Mouse (Mus musculus) heart, adult 18-20 months (tissue): ENCODE measurements around the gene Sorcs1. TPM values are rescaled to one million over a fixed set of nuclear protein-coding genes. Genes with fewer than 3 reads are reported as not detected.

Source experiments
- DNase-seq, 2 experiments: peaks; one replicate each; pipeline ENCODE4 v3.0.0; 2021 to 2022; ENCODE audit warnings: mixed read lengths in 1 of 2
- long read RNA-seq, 2 experiments: library from polyadenylated mRNA; stranded (forward); transcript quantifications; one replicate each; pipeline ENCODE4 v2.0.0; 2021
- total RNA-seq, 2 experiments: library from RNA; stranded (reverse); gene quantifications; 2 replicates each; pipeline ENCODE4 v1.2.3; 2021

Sorcs1 gene
- under 1 TPM in 1 of 2 experiments, not detected in 1; 0.33 TPM for total RNA-seq
- long read RNA-seq, experiment 1 = 0 reads
- long read RNA-seq, experiment 2 = 0 reads

DNA sequence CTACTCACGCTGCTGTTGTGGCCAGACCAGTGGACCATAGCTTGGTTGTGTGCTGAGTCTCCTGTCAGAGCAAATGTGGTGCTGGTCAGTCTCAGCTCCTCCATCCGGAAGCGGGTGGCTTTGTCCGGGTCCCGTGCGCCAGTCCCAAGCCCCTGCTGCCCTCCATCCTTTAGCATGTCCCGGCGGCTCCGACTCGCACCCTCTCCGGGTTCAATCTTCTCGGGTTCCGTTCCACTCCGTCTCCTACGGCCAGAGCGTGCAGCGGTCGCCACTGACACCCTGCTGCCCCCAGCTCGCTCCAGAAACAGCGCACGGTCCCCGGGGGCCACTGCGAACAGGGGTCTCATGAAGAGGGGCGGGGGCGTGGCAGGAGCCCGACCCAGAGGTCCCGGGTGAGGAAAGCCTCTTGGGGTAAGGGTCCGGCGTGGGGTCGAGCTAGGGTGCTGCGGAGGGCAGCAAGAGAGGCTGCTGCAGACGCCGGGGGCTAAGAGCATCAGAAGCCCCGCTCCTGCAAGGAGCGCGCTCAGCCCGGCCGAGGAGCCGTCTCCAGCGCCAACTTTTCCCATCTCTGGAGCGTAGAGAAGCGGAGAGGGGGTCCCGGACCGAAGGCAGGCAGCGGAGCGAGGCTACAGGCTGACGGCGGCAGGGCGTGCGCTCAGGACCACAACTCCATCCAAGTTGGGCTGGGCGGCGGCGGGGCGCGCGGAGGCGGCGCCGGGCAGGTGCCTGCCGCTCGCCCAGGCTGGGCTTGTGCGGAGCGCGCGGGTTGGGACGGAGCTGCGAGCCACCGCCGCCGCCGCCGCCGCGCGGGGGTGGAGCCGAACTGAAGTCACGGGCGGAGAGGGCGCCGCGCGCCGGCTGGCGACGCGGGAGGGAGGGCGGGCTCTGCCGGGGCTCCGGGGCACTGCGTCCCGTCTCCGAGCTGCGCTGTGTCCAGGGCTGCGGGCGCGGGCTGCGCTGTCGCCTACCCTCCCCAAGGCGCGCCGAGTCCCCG is at the start of gene Sorcs1:
Sorcs1 (minus strand) TSS at position 744 of the 994 bp plus-strand sequence.
- peak in 1 of 2 experiments; percentile 5 for DNase-seq

DNA sequence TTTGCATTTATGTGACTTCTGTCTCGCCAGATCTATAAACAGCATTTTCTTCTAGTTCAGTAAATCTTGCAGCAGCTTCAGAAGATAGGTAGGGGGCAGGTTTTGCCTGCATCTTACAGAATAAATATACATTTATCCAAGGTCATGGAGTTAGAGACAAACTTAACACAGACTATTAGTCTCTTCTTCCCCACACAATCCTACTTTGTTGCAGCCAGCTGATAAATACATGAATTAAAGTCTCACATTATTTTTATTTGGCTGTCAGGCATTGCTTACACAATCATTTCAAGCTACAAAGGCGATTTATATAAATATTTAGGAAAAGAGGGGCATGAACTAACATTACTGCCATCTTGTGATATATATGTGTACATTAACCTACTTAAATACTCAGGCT is 4.8 kb upstream of the Sorcs1 start:
- DNase-seq = no peak

DNA sequence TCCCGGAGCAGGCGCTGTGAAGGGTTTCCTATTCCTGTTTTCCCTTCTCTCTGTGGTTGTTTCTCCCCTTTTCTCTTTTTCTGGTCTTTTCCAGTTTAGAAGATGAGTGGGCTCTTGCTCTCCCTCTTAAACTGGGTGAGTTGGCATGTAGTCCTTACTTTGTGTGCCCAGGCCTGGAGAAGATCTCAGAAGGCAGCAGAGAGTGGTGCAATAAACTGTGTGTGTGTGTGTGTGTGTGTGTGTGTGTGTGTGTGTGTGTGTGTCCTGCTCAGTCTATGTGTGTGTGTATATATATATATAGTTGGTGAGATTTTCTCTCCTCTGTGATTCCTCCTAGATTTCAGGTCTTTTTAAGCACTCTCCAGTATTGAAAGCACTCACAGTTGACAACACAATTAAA is 500 bp upstream of the Sorcs1 start:
- DNase-seq = no peak

DNA sequence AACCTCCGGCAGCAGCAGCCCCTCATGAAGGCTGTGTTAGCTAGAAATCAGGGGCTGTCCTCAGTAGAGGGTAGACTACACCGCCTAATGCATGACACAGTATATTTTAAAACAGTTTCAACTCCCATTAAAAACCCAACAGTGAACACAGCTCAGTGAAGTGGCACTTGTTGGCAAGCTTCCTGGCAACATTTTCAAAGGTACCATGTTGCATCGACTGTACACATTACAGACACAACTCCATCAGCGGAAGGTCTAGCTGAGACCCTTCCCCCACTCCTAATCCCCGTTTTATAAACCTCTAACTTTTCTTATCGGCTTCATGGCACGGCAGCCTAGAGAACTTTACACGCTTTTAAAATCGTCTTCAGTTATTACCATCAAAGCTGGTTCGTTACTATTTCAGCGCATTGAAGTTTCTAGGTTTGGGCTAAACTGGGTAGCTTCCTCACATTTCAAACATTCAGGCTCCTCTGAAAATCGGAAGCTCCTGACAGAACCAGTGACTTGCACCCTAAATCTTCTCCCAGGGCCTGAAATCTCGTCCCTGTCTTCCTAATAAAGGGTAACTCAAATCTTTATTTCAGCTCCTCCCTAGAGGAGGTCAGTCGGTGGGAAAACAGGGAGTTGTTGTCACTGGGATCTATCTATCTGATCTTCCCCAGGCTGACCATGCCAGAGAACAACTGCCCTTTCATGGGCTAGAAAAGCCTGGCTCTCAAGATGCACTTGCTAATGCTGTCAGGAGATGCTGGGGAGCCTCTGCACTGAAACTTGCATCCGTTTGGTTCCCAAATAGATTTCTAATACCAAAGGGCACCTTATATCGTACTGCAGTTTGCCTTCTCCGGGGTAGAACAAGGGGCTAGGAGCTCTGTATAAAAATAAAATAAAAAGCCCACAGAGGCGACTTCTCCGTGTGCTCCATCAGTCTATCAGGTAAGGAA is 1.6 kb downstream of the Sorcs1 start:
- DNase-seq = no peak

DNA sequence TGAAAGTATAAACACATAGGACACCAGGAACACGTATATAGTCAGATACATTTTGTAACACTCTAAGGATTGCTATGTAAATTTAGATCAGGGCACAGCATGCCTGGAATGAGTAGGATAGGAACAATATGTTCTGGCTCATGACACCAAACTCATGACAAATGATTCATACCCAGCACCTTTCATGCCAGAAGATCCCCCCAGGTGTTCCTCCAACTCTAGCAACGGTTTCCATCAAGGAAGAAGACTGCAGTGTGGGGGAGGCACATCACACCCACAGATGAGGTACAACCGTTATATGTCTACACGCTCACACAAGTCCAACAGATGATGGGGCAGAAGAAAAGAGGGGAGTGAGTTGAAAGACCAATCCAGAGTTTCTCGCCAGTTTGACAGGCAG is 3.5 kb downstream of the Sorcs1 start:
- no peak for DNase-seq

DNA sequence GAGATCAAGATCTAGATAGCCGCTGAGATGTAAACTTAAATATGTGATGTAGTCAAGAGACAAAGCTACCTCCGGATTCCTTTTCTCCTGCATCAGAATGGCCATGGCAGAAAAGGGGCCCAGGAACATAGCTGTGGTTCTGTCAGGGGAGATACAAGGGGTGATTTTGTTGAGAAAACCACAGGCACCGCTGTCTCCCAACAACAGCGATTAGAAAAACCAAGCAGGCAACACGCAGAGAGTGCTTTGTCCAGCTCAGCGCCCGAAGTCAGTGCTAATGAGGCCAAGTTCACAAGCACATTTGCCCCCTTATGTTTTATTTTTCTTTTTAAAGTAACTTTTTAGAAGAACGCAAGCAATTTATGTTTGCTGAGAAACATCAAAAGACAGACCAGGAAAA is 10.9 kb downstream of the Sorcs1 start:
- no peak for DNase-seq

DNA sequence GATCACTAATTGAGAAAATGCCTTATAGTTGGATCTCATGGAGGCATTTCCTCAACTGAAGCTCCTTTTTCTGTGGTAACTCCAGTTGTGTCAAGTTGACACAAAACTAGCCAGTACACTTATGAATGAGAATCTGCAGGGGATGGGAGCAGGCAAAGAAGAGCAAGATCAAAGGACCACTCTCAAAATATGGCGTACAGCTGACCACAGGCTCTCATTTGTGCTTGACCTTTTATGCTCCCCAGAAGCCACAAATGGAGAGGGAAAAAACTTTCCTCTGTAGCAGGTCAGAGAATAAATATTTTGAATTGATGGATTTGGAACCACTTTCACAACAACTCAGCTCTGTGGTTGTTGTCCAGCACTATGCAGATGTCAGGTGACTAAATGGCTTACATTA is 14.1 kb downstream of the Sorcs1 start:
- no peak for DNase-seq

DNA sequence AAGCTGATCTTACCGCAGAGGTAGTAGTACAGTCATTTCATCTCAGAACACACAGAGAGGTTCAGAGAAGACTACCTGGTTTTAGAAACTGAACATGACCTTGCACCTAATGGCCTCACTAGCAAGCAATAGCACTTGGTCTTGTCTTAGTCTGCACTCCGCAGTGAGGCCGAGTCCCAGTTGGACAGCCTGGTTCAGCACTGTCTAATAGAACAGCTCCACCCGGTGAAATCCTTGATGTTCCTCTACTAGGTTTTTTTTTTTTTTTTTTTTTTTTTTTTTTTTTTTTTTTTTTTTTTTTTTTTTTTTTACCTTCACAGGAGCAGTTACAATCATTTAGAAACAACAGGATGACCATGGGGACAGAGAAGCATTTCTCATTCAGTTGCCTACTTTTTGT is 19.3 kb downstream of the Sorcs1 start:
- no peak for DNase-seq

DNA sequence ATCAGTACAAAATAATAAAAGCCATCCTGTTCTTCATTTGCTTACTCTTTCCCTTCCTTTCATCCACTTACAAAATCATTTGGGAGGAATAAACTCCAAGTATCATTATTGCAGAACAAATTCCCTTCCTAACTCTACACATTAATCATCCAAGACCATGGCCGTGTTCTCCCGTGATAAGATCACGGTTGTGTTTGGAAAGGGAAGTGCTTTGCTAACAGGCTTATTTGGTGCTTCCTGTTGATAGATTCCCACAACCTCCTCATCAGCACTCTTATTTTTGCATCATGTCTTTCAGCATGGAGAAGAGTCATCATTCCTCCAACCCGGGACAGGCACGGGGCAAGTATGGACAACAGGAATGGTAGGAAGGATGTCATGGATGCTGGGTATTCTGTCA is 25.7 kb downstream of the Sorcs1 start:
- no peak for DNase-seq

DNA sequence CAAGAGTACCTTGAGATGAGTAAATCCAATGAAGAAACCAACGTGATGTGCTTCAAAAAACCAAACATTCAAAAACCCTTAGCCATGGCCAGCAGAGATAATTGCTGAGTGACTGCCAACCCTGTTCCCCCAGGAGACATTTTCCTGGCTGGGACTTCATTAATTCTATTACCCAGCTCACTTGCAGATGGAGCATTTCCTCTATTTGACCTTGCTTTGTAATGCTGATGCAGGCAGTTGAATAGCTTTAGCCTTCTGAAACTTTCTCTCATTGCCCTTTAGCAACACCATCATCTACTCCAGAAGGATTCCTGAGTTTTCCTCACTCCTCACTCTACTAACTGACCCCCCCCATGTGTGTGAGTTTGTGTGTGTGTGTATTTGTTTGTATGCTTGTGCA is 34.6 kb downstream of the Sorcs1 start:
- peak; percentile 0 to 8 for DNase-seq

DNA sequence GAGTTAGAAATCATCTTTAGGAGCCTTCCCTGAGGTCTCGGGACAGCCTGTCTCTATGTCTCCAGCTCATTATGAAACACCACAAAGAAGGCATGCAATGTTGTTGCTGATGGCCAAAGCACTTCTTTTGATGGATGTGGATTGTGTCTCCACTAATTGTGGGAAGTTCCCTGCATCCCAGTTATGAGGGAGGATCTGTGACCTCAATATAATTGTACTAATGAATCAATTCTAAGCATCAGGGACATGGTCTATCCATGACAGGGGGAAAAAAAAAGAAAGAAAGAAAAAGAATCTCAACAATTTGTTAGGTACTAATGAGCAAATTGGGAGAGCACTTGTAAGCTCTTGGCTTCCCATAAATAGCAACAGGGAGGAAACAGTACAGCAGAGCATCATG is 36.3 kb downstream of the Sorcs1 start:
- DNase-seq = no peak

DNA sequence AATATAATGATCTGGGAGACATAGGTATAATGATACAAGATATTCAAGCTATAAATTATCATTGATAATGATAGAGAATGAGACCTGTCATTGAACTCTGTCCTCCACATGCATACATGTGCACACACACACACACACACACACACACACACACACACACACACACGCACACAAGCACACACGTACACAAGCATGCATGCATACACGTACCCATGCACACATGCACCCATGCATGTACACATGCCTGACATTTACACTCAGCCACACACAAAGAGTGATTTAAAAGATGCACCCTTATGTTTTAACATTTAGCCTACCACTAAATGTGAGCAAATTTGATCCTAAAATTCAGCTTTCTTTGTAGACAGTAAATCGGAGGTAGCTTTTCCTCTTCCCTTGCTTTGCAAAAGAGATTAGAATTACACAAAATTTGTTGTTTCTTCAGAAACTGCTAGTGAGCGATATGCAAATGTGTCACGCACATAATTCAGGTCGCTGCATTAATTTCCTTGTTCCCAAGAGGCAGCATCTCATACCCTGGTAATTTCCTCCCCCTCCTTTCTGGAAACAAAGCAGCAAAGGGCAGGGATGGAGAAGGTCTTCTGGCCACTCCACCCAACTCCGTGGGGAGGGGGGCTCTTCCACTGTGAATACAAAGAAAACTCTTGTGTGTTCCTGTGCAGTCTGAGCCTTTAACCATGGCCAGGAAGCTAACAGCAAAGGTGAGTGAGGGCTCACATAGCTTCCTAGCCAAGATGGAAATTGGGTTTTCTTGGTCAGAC is 38.0 kb downstream of the Sorcs1 start:
- no peak for DNase-seq

DNA sequence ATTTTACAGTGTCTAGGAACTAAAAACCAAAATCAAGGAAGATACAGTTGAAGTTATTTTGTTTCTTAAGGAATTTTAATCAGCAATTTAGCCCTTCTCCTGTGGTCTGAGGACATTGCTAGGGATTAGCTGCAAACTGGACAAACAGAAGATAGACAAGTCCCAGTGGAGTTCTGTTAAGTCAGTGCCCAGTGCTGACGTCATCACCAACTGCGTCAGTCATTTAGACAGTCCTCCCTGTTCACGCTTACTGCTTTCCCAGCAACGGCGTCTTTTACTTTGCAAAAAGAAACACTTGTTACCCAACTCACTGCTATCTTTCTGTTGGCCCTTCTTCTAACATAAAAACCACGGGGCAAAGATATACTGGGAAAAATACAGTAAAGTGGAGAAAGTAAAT is 40.3 kb downstream of the Sorcs1 start:
- DNase-seq = peak; percentile 36 to 38

DNA sequence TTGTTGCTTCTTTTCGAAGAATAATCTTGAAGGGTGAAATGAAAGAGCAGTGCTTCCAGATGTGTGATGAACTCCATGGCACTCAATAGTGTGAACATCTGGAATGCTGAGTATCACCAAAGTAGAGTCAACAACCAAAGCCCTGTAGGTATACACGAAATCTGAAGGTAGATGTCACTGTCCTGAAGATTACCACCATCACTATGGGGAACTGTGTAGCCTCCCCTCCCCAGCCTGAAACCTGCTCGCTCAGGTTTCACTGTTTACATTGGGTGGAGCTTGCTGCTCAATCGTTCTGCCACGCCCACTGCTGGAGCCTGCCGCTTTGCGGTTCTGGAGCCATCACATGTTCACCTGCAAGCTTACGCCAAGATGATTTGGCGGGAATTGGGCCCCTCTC is 64.4 kb downstream of the Sorcs1 start:
- no peak for DNase-seq

DNA sequence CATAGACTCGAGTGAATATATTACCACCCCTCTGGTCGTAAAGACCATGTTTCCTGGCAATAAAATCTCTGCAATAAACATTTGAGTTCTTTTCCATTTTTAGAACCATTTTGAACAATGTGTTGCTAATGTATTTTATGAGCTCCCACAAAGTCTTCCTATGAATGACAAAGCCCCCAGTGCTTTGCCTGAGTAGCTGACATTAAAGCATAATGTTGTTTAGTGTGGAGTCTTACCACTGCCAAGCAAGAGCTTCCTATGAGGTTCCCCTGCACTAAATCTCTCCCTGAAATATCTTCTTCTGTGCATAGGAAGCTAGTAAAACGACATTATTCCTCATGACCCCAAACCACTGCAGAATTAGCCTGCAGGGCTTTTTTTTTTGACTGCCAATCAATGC is 66.8 kb downstream of the Sorcs1 start:
- DNase-seq = no peak

DNA sequence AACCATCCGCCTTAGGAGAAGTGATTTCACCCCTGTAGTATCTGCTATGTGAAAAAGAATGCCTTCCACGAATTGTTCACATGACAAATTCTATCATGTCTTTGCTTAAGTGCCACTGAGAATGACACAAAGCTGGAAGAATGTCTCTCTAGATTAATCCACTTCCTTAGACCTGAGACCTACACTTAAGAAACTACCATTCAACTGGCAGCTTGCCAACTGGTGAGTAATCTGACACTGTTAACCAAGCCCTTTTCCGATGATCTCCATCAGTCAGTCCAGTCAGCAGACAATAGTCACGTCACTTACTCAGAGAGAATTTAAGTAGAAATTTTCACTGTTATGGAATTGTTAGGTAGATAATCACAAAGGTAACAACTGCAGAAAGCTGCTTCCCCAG is 74.6 kb downstream of the Sorcs1 start:
- no peak for DNase-seq

DNA sequence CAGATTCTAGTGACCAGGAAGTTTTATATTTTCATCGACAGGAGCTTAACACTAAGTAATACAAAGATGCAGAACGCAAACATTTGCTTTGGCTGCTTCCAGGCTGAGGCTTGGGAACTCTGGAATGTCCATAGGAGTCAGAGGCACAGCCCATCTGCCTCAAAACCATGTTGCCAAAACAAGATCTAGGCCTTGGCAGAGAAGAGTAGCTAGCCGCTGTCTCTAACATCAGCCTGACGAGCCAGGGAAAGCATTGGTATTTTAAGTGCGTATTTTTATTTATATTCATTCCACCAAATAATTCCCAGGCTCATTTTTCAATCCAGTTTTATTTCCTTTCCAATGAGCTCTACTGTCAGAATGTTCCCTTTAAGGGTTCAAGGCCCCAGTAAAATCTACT is 75.1 kb downstream of the Sorcs1 start:
- DNase-seq = no peak

DNA sequence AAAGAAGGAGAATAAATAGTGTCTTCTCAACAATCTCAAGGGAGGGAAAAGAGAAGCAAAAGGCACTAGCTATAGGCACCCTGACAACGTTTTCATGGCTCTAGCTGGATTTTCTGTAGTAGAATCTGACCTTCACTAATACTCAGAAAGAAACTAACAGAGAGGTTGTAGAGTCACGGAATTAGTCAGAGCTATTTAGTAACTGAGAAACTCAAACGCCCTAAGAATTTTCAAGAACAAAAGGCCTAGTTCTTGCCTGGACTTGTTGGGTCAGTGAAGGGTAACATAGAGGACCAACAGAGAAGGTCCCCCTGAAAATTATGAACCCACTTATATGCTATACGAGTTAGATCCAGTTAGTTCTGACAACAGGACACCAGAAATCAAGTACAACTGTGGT is 81.1 kb downstream of the Sorcs1 start:
- no peak for DNase-seq

DNA sequence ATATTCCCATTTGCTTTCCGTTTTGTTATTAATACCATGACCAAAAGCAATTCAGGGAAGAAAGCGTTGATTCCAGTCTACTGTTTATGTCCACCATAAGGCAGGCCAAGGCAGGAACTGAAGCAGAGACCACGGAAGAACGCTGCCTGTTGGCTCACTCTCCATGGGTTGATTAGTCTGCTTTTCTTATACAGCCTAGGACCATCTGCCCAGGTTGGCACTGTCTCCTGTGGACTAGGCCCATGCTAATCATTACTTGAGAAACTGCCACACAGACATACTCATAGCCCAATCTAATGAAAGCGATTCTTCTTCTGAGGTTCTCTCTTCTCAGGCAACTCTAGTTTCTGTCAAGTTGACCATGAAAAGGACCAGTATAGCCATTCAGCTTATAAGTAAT is 92.3 kb downstream of the Sorcs1 start:
- DNase-seq = no peak

DNA sequence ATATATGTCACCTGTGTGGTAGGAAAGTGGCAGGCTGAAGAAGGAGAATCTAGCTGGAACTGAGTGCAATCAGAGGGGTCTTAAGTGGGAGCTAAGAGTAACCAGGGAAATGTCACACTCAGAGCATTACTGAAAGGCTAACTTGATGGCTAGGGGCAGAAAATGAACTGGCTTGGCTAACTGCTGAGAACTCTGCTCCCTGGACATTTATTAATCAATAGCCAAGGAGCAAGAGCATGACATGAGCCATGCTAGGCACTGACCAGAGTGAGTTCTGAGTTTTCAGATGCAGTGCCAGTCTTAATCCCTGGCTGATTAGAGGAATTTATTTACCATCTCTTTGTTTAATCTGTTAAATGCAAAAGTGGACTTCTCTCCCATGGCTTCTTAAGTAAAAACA is 95.5 kb downstream of the Sorcs1 start:
- no peak for DNase-seq

DNA sequence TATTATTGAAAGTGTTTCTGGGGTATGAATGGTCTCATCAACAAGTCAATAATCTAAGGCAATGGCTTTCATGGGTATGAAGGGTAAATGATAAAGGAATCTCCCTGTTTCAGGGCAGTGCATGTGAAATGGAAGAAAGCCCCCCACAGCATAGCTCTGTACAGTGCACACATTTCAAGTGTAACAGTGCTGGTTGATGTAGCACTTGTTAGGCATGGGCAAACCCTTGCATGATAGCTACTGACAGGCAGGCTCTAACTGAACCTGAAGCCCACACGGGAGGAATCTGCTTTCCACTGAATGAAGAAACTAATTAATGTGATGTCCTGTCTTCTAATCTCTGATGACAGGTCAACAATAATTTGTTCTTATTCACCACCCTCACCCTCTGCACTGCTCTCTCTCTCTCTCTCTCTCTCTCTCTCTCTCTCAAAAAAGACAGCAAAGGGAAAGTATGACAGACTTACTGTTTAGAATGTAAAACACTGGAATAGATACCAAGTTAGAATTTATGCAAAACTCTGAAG is 108.7 kb downstream of the Sorcs1 start:
- no peak for DNase-seq

DNA sequence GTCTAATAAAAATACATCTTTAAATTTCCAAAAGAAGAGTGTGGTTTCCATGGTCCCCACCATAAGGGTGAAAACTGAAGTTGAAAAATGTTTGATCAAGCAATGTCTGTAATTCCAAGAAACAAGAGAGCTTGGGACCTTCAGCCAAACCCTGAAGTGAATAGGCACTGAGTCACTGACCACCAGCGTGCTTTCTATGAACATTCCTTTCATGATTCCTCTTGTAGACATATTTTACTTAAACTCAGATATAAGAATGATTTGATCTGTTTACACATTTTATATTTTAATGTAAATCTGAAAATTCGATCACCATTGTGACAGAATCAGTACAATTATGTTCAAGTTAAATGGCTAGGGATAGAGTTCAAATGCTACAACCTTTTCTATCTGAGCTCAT is 112.1 kb downstream of the Sorcs1 start:
- DNase-seq = no peak
